Mouse (Mus musculus) cerebellum, postnatal 25 days (tissue): Measurements from ENCODE around the gene Mmp11.
"Not testable (repeated sequence)": the region's sequence is repeated elsewhere in the genome, so short reads cannot be mapped to it uniquely, and the experiment has no call there.

Source experiments
- DNase-seq, 2 experiments: peaks; one replicate each; pipeline ENCODE4 v3.0.0; 2021; ENCODE audit warnings: mixed read lengths in 2 of 2

Mmp11 gene

DNA sequence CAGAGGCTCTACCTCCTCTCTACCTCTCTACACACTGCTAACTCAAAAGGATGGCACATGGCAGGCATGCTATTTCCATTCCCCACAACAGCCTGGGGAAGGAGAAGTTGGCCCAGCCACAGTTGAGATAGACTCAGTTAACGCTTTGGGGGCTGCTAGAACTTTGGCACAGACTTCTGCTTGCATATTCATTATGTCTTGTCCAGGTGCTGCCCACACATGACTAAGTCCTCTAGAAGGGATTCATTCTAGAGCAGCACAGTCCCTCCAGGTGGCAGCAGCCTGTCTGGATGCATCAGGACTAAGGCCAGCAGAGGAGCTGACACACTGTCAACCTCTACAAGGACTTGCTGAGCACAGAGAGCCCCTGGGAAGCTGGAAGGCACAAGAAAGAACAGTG is 40.1 kb downstream of the Mmp11 start:
- DNase-seq = no peak

DNA sequence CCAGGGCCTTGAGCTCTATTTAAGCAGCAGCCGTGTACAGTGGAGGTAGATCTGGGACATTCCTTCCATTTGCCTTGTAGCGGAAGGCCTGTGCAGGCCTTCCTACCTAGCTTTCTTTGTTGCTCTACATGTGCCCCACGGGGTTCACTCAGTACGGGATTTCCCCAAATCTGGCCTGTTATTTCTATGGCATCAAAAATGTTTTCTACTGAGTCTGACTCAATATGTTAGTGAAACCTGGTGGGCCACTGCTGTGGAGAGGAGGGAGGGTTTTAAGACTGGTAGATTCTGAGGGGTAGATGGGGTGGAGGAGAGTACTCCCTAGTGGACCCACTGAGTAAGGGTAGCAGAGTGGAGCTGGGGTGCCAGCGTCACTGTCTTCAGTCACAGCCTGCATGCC is 40.6 kb downstream of the Mmp11 start:
- no peak for DNase-seq

- no peak for DNase-seq
Measured at GRCm38 (mm10) chr10:75894601-75895000, 41.7 kb downstream of the Mmp11 start.

GRCm38 (mm10) chr10:75893089-75893750 is 43.1 kb downstream of the Mmp11 start, which contains the start of gene Derl3:
Gene Derl3, plus strand, starts transcription at chr10:75893413.
- DNase-seq = peak; percentile 94 to 96

DNA sequence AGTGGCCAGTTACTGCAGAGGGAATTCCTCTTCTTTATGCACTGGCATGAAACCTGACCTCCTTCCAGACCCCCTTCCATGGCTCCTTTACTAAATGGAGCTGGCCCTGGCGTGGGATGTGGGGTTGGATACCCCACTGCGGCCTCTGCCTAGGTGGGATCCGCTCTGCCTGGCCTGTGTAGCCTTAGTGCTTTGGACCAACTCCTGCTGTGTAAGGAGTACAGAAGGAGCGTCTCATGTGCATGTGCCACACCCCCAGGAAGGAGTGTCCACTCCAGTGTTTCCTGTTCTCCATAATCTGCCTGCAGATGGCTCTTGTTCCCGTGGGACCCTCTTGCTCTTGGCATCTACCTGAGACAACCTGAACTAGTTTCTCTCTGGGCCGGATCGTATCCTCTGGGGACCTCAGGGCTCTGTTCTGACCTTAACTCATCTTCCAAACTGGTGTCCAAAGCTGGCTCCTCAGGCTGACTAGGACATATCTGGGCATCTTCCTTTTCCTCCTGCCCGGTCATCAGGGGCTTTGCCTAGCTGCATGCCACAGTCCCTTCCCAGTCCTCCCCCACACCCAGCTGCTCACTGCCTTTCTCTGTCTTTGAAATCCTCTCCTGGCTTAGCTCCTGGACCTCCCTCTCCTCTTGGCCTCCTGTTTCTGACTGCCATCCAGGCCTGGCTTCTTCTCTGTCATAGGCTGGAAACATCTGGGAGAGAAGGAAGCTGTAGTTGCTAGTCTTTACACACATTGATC is 46.7 kb downstream of the Mmp11 start:
- DNase-seq = no peak

- not testable (repeated sequence) for DNase-seq
Measured at GRCm38 (mm10) chr10:75887504-75887903, 48.8 kb downstream of the Mmp11 start.

GRCm38 (mm10) chr10:75884742-75885141 is 51.6 kb downstream of the Mmp11 start:
- DNase-seq = no peak

DNA sequence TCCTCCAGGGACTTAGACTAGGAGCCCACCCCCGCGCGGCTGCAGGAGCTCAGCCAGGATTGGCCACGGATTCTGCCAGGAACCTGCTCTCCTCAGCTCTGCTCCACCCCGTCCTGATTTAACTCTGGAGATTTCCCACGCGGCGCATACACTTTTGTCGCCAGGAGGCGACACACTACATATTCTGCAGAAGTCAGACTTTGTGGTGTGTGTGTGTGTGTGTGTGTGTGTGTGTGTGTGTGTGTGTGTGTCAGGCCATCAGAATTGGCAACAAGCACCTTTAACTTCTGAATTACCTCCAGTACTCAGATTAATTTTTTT is 53.1 kb downstream of the Mmp11 start:
- DNase-seq = peak; percentile 80 to 86

GRCm38 (mm10) chr10:75882433-75883231 is 53.7 kb downstream of the Mmp11 start:
- DNase-seq = no peak

DNA sequence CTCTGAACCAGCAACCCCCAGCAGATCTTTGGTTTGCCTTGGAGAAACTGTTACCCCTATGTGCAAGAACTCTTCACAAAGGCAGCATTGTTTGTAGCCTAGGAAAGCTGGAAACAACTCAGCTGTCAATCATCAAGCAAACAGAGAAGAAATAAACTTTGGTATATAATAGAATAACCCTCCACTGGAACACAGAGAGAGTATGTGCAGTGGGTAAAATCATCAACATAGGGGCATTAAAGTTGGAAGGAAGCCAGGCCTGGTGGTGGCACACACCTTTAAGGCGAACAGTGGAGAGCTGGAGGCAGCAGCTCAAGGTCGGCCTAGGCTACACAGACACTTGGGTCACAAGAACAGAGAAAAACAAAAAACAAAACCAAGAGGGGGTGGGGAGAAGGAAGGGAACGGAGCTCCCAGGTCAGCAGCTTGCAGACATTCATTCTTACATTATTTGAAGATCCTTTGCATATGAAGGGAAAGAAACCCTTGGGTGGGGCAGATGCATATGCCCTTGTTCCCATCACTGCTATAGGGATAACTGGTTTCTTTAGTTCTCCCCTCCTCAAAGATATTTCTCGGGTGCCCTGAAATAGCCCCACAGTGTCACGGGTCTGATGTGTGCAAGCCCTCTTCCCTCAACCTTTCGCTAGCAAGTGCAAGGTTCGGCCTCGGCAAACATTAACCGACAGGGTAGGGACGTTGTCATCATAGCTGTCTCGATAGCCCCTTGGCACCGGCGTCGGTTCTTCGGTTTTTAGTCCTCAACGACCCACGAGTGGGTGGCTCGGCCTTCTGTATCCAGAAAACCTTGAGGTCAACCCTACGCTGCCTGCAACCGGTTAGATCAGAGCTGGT is 54.5 kb downstream of the Mmp11 start:
- no peak for DNase-seq

DNA sequence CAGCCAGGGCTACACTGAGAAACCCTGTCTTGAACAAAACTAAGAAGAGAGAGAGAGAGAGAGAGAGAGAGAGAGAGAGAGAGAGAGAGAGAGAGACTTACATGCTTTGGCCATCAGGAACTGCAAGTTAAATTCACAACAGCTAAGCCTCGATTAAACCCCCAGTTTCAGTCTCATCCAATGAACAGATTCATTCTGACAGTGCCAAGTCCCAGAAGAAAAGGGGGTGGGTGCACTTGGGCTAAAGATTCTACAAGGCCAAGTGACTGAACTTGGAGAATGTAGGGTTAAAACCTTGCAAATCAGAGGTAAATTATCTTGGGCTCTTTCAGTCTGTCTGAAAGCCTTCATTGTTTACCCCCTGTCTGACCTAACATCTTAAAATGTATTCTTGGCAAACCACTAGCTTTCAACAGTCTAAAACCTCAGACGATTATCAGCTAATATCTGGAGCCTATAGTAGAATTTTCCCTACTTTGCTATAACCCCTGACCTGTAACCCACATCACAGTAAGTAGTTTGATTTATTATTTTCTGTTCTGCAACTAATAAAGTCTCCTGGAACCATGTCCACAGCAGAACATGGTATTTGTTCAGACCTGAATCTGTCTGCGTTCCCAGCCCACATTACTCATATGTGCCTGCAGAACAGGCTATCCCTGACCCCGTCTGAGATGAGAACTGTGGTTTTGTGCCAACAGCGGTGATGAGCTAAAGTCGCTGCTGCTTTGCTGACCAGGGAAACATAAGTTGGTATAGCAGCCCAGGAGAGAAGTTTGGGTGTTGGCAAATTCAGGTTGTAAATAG is 55.3 kb downstream of the Mmp11 start:
- DNase-seq = no peak

DNA sequence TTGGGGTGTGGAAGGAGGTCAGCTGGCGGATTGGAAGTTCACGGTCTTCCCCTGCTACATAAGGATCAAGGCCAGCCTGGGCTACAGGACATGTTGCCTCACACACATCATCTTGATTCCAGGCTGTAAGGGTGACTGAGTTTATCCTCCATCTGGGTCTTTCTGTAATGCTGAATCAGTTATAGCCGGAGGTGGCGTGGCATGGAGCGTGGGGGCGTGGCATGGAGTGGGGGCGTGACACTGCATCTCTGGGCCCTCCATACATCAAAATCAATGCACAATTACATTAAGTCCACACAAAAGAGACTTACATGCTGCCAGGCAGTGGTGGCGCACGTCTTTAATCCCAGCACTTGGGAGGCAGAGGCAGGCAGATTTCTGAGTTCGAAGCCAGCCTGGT is 55.9 kb downstream of the Mmp11 start:
- no peak for DNase-seq

DNA sequence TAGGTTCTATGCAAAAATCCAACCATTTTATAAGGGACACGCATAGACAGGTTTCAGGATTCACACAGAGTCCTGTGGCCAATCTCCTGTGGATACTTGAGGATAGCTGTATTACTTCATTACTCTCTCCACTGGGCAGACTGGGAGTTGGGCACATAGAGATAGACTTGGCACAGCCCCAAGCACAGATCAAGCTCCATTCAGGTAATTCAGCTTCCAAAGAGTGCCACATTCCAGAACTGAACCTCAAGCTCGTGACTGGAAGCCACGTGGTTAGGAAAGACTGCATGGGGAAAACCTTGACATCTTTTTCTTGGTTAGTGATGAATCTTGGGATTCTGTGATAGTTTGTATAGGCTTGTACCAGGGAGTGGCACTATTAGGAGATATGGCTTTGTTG is 57.5 kb downstream of the Mmp11 start:
- DNase-seq = no peak

DNA sequence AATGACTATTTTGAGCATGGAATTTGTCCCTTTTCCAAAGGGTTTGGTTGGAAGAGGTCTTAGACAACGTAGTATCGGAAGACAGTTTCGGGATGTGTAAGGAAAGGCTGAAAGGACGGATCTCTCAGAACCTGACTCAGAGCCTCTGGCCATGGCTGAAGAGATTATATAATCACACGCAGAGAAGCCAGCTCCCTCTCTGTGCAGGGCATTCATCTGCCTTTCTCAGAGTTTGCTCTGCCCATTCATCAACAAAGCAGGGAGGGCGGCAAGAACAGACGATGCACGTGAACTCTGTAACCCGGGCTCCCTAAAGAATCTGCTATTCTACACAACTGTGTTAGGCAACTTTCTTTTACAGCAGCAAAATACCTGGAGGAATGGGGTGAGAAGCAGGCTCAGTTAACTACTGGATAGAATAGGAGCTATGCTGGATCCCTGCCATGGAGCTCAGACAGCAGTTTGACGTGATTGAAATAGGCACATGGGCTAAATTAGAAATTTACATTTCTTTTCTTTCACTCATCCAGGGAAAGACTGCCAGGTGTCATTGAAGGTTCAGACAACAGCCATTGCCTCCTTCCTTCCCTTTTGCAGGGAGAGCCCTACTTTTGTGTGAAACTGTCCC is 62.6 kb downstream of the Mmp11 start:
- DNase-seq = peak; percentile 64 to 68
